Mouse (Mus musculus): Measurements from ENCODE around the gene Nbeal2.
A peak's percentile ranks its signal among the peaks of the same experiment; 100 is the strongest.

The Nbeal2 gene

GRCm38 (mm10) chr9:110644295-110644694 is 9.7 kb downstream of the Nbeal2 start:
- DNase-seq, result no peak

GRCm38 (mm10) chr9:110643787-110644186 is 10.2 kb downstream of the Nbeal2 start:
- DNase-seq, result no peak

DNA sequence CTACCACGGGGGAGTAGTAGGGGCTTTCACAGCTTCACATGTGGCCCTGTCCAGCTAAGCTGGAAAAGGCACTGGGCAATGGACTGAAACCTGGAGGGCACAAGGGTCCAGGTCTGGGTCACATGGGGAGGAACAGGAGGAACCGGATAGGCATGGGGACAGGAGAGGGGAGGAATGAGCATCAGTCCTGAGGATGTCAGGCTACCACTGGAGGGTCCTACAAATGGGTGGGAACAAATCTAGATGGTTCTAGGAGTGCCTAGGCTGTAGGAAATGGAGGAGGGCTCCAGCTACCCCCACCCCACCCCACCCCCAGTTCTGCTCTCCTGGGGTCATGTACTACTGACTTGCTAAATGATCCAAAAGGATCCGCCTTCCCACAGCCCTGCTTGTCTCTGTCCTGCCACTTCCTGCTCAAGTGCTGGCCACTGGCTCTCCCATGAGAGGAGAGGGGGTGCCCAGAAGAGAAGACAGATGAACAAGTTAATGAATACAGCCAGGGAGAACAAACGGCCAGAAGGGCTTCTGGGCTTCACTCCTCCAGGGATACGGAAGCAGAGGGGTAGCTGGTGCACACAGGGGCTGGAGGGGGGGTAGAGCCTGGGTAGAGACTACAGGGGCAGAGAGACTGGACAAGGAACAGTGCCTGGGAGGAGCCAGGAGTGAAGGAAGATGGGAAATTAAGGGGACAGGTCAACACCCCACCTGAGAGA is 11.0 kb downstream of the Nbeal2 start:
- no peak for DNase-seq

- DNase-seq, result no peak
Measured at GRCm38 (mm10) chr9:110641006-110641405, 13.0 kb downstream of the Nbeal2 start.

GRCm38 (mm10) chr9:110638611-110639021 is 15.3 kb downstream of the Nbeal2 start:
- peak; percentile 58 to 60 for DNase-seq

DNA sequence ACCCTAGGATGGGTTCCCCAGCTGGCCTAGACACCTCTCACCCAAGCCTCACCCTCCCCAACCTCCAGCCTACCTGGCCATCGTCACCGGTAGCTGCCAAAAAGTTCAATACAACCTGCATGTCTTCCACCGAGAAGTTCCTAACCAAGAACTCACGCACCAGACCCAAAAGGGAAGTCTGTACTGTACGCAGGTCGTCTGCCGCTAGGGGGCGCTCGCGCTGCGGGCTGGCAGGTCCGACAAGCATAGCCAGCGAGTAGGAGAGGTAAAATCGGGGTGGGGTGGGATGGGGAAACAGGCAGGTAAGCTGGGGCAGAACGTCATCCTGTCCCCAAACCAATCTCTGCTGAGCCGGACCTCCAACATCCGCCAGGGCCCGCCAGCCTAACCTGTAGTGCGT is 18.7 kb downstream of the Nbeal2 start:
- peak; percentile 93 for DNase-seq

GRCm38 (mm10) chr9:110633882-110634281 is 20.1 kb downstream of the Nbeal2 start:
- DNase-seq, result no peak

DNA sequence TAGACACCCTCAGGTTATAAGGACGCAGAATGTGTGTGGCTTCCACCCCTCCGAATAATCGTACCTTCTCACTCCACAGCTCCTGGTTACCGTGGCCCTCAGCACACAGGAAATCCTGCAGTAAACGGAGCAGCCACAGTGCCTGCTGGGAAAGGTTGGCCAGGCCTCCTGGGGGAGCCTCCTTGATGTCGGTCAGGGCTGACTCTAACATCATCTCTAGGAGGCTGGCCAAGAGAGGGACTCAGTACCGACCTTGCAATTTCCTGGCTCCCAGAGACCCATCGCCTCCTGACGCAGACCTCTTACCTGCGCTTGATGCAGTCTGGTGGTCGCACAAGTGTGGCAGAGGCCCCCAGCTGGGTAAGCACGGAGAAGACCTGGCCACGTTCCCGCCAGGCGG is 21.3 kb downstream of the Nbeal2 start:
- no peak for DNase-seq

DNA sequence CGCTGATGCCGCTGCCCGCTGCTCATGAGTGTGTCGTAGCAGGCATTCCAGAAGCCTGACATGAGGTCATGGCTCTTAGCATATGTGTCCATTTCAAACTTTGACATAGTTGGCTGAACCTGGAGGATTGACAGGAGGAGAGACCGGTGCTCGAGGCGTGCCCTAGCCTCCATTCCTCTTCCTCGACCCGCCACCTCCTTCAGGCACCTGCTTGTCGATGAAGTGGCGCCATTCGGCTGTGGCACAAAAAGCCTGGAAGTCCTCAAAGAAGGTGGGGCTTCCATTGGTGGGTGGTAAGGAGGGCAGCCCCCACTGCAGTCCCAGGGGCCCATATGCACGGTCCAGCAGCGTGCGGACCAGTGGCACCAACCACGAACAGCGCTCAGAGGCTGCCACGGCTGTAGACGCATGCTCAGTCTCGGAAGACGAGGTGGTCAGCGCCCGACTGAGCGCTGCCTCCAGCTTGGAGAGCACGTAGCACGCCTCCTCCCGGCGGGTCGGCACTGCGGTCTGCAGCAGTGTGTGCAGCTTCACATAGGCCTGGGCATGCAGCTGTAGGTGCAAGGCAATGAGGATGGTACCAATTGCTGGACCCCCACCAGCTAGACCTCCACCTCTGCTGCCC is 22.2 kb downstream of the Nbeal2 start:
- DNase-seq, result no peak

DNA sequence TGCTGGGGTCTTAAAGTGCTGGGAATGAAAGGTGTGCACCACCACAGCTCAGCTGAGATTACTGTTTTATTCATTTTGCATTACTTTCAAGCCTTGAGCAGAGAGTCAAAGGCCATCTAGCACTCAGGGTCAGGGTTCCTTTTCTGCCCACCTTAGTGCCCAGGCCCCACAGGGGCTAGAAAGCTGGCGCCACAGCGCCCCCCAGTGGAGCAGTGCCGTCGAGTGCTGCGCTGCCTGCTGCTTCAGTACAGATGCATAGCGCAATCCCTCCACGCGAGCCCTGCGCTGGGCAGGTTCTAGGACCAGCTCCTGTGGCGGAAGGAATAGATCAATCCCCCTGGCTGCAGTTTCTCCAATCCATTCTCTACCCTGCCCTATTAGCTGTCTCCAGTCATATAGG is 22.8 kb downstream of the Nbeal2 start:
- DNase-seq, result peak; percentile 47 to 63

DNA sequence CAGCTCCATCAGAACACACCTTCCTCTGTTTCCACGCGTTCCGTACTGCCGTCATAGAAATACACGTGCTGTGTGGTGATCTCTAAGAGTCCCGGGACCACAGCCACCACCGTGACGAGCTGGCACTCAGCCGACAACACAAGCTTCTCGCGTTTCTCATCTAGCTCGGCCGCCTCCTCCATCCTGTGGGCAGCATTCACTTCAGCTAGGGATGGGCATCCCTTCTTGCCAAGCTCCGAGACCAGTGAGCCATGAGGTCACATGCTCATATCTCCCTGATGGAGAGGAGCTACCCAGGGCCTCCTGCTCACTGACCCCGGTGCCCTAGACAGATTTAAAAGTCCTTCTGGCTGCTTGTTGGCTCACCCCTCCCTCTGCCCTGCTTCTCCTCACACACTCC is 23.8 kb downstream of the Nbeal2 start:
- DNase-seq, result no peak

- no peak for DNase-seq
Measured at GRCm38 (mm10) chr9:110625350-110625908, 28.5 kb downstream of the Nbeal2 start.

DNA sequence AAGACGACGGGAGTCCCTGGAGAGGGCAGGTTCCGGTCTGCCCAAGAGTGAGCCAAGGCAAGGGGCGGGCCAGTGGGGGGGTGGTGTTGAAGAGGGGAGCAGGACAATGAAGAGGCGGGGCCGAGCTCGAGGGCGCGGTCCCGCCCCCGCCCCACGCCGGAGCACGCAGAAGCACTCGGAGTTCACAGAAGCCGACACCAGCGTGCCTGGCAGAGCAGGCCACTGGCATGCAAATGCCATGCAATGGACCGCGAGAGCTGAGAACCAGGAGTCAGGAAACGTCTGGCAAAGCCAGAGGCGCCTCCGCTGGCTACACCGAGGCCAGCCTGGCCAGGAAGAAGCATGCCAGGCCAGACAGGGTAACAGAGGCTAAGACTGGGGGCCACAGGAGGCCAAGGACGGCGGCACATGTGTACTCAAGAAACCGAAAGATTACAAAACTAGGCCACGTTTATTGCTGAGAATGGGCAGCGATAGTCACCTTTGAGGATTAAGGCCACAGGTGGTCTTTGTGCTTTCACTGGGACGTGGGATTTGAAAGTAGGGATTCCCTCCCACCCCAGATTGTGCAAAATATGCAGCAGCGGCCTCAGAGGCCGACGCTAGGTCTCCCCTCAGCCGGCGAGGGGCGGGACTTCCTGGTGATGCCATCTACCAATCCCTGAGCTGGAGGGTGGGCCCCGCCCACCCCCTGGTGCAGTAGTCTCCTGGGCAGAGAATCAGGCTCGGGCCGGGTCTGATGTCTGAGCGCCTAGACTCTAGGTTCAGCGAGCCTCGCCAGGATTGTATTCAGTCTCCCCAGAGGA is 29.4 kb downstream of the Nbeal2 start, which contains the start of gene Nradd:
Gene Nradd (minus strand): TSS at position 92 of the 806 bp plus-strand sequence.
- DNase-seq, result peak; percentile 86 to 91

DNA sequence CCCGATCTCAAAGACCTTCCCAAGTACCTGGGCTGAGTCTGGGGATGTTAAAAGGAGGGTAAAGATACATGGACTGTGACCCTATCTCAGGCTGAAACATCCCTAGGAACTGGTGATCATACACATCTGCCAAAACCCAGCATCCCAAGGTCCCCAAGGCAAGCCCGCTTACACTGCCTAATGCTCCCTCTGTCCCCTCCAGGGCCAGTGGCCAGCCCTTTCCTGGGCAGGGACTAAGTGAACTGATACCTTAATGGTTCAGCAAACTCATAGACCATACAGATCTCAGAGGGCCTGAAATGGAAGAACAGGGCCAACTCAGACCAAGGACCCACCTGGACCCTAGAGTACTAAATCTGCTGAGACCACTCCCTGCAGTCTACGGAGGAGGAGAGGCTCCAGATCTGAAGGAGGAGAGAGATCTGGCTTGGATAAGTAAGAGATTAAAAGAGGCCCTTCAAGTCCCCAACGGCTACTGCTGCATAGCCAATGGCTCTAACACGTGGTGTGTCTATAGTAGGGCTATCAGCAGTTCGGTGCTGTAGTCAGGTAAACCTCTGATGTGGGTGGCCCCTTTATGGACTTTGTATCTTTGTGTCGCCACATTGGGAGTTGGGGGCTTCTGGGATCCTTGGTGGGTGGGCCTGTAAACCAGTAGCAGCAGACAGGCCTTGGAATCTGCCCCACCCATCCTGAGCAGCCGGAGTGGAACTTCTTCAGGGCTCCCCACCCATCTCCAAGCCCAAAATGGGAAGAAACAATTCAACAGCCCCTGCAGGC is 30.4 kb downstream of the Nbeal2 start:
- no peak for DNase-seq

DNA sequence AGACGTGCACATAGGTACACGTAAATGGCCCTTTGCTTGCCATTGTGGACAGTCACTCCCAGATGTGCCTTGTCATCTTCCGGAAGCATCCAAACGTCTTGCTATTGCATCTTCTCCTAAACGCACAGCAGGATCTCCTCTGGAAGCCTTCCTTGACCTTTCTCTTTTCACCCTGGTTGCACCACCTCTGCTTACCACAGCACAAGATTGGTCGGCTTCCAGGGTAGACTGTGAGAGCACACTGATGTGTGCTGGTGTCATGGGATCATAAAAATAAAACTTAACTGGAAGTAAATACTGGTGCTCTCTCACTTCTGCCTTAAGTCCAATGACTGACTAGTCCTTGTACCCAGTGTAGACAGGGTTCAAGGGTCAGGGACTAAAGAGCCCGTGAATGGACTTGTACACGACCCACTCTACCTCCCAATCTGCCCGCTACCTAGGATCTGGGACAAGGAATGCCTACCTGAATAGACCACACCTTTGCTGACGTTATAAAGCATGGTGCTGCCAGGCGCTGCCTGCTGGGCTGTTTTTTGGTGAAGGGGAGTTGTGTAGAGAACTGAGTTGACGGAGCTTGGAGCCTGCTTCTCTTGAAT is 31.2 kb downstream of the Nbeal2 start:
- no peak for DNase-seq

- no peak for DNase-seq
Measured at GRCm38 (mm10) chr9:110620685-110621084, 33.3 kb downstream of the Nbeal2 start.

GRCm38 (mm10) chr9:110620180-110620579 is 33.8 kb downstream of the Nbeal2 start:
- no peak for DNase-seq

DNA sequence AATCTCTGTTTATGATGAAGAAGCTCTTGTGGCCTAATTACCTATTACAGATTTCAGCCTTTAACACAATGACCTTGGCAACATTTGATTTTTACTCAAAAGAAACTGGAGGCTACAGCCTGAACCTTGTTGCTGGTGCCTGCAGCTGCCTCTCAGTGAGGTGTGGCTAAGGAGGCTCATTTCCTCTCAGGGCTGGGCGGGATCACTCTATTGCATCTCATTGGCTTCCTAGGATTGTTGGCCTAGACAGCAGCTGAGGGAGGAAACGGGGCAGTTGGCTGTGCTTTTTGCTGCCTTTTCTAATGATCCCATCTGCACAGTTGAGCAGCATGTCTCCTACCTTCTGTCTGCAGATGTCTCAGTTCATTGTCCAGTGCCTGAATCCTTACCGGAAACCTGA is 36.9 kb downstream of the Nbeal2 start:
- DNase-seq, result no peak

DNA sequence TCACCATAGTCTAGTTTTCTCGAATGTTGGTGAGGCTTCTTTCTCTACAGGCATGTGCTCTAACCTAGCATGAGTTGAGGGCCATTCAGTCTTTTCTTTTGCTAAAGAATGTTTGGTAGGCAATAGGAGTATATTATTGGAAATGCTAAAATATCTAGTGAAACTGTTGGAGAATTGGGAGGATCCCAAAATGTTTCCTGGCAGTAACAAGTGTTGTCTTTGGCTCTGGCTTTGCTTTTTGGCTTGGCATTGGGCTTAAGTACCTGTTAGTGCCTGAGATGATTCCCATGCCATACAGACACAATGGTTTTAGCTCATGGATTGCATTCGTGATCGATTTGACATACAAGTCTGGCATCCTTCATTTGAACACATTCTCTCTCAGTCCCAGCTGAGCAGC is 42.5 kb downstream of the Nbeal2 start:
- no peak for DNase-seq

DNA sequence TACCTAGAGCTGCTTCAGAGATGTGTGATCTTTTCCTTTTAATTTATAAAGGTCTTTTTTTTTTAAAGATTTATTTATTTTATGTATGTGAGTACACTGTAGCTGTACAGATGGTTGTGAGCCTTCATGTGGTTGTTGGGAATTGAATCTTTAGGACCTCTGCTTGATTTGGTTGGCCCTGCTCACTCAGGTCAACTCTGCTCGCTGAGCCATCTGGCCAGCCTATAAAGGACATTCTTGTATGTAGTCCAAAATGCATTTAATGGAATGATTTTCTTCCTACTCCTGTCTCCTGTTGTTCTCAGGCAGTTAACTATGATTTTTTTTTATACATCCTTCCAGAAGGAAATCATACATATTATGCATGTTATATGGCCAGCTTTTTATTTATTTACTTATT is 70.4 kb downstream of the Nbeal2 start:
- peak; percentile 20 to 27 for DNase-seq

- DNase-seq, result no peak
Measured at GRCm38 (mm10) chr9:110582161-110582560, 71.8 kb downstream of the Nbeal2 start.
